Mouse (Mus musculus) heart, postnatal 0 days (tissue): ENCODE results near the gene Dohh.

Experiments
- CTCF ChIP-seq: IDR thresholded peaks from 2 replicates; pipeline ENCODE4 v1.5.1; 2016; ENCODE audit warnings: antibody characterized with exemption, control low read depth, low read depth
- EP300 ChIP-seq: IDR thresholded peaks from 2 replicates; pipeline ENCODE4 v1.6.1; 2016; ENCODE audit warnings: antibody characterized with exemption, low read depth

- TF ChIP-seq EP300, result no peak
- no peak for TF ChIP-seq CTCF
Measured at GRCm38 (mm10) chr10:81345162-81345534, 39.1 kb upstream of the Dohh start.
